Comparison of ENCODE assay signal across 20 mouse cellular contexts in genomic region chr17:70690174-70690573, GRCm38 (mm10).
"Had no signal": no experiment of that assay in that cellular context is flagged by ENCODE, and none has a peak within 500 bp of the region (broad histone marks: within the 10 kb centered on the region; RNA-seq: fewer than 3 reads in every experiment).

No protein-coding gene starts in this region.

- H3K9ac ChIP-seq: limb, embryonic 13.5 days; liver, embryonic 12.5 days; liver, embryonic 15.5 days; lung, embryonic 15.5 days; midbrain, embryonic 13.5 days had no signal

- H3K9me3 ChIP-seq: limb, embryonic 10.5 days; limb, embryonic 13.5 days; liver, embryonic 12.5 days; liver, embryonic 15.5 days; lung, embryonic 15.5 days; megakaryocyte, embryonic 14.5 days; midbrain, embryonic 10.5 days; midbrain, embryonic 13.5 days had no signal

- H3K36me3 ChIP-seq: limb, embryonic 10.5 days; limb, embryonic 13.5 days; liver, embryonic 12.5 days; liver, embryonic 15.5 days; lung, embryonic 15.5 days; midbrain, embryonic 10.5 days; midbrain, embryonic 13.5 days had no signal

- ATAC-seq: liver, embryonic 12.5 days; midbrain, embryonic 13.5 days; midbrain, embryonic 16.5 days had no signal

- H3K4me3 ChIP-seq: limb, embryonic 10.5 days; limb, embryonic 13.5 days; liver, embryonic 12.5 days; liver, embryonic 15.5 days; lung, embryonic 15.5 days; megakaryocyte, embryonic 14.5 days; midbrain, embryonic 10.5 days; midbrain, embryonic 13.5 days had no signal

- H3K4me2 ChIP-seq: limb, embryonic 13.5 days; liver, embryonic 12.5 days; liver, embryonic 15.5 days; lung, embryonic 15.5 days; midbrain, embryonic 13.5 days had no signal

- H3K27me3 ChIP-seq: limb, embryonic 13.5 days; liver, embryonic 12.5 days; liver, embryonic 15.5 days; lung, embryonic 15.5 days; megakaryocyte, embryonic 14.5 days; midbrain, embryonic 13.5 days had no signal

- H3K4me1 ChIP-seq: limb, embryonic 13.5 days; liver, embryonic 12.5 days; liver, embryonic 15.5 days; lung, embryonic 15.5 days; megakaryocyte, embryonic 14.5 days; midbrain, embryonic 10.5 days; midbrain, embryonic 13.5 days had no signal

- DNase-seq: kidney, adult 18-20 months; kidney, adult 9 months; kidney, postnatal 36 days; liver; lung, adult 18-20 months; lung, postnatal 10 days; lung, postnatal 36 days; thymus, adult 2 months; thymus, postnatal 14 days; thymus, postnatal 4 days had no signal

- H3K27ac ChIP-seq: limb, embryonic 10.5 days; limb, embryonic 13.5 days; liver, embryonic 12.5 days; liver, embryonic 15.5 days; lung, embryonic 15.5 days; midbrain, embryonic 10.5 days; midbrain, embryonic 13.5 days; stomach, postnatal 0 days had no signal
